Mouse (Mus musculus) heart, postnatal 0 days (tissue): ENCODE data around the gene Plin5.

Experiments used
- CTCF ChIP-seq: IDR thresholded peaks from 2 replicates; pipeline ENCODE4 v1.5.1; 2016; ENCODE audit warnings: antibody characterized with exemption, control low read depth, low read depth
- EP300 ChIP-seq: IDR thresholded peaks from 2 replicates; pipeline ENCODE4 v1.6.1; 2016; ENCODE audit warnings: antibody characterized with exemption, low read depth

DNA sequence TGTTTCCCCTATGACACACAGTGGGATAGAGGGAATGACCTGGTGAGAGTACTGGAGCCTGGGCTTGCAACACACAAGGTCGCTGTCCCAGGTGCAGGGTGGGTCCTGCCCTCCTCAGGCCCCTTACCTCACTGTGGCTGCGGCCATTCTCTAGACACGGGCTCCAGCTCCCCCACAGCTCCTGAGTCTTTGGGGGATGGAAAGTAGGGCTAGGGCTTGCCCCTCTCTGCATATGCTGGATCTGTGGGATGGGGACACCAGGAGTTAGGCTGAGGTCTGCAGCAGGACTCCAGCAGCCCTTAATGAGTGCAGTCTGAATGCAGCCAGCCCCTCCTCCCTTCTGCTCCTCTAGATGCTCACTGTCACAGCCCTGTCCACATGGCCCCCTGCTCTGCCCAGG lies 4.7 kb downstream of the Plin5 start:
- TF ChIP-seq CTCF (no peak), EP300 (no peak)
